Mouse (Mus musculus): ENCODE data around the gene Cpa2.

Cpa2 gene

GRCm38 (mm10) chr6:30541009-30541799, at the start of gene Cpa2:
Gene Cpa2, plus strand, starts transcription at chr6:30541582.
- no peak for DNase-seq (ENCODE audit: low spot score in 2 of 2)

GRCm38 (mm10) chr6:30499049-30499448, 42.3 kb upstream of the Cpa2 start:
- no peak for DNase-seq (ENCODE audit: low spot score in 2 of 2)

GRCm38 (mm10) chr6:30508824-30509223, 32.6 kb upstream of the Cpa2 start:
- no peak for DNase-seq (ENCODE audit: low spot score in 2 of 2)

GRCm38 (mm10) chr6:30509265-30510239, 31.8 kb upstream of the Cpa2 start, which contains the start of the genes Tmem209 and Ssmem1:
Gene Tmem209, minus strand, starts transcription at chr6:30509783.
Gene Ssmem1, plus strand, starts transcription at chr6:30509849.
- DNase-seq (ENCODE audit: low spot score in 2 of 2): peak; percentile 95 to 99

GRCm38 (mm10) chr6:30510291-30510690, 31.1 kb upstream of the Cpa2 start:
- DNase-seq (ENCODE audit: low spot score in 2 of 2): peak in 1 of 2 experiments; percentile 6

- DNase-seq (ENCODE audit: low spot score in 2 of 2): no peak
These were observed 27.1 kb upstream of the Cpa2 start for GRCm38 (mm10) chr6:30514242-30514641.

- no peak for DNase-seq (ENCODE audit: low spot score in 2 of 2)
These were observed 21.0 kb upstream of the Cpa2 start for GRCm38 (mm10) chr6:30520400-30520799.

- no peak for DNase-seq (ENCODE audit: low spot score in 2 of 2)
These were observed 15.7 kb upstream of the Cpa2 start for GRCm38 (mm10) chr6:30525456-30526332.

- DNase-seq (ENCODE audit: low spot score in 2 of 2): no peak
These were observed 14.5 kb upstream of the Cpa2 start for GRCm38 (mm10) chr6:30526586-30527515.

GRCm38 (mm10) chr6:30528800-30529199, 12.6 kb upstream of the Cpa2 start:
- DNase-seq (ENCODE audit: low spot score in 2 of 2): no peak

- DNase-seq (ENCODE audit: low spot score in 2 of 2): no peak
These were observed 6.0 kb upstream of the Cpa2 start for GRCm38 (mm10) chr6:30535340-30535739.

GRCm38 (mm10) chr6:30538240-30538639, 3.1 kb upstream of the Cpa2 start:
- DNase-seq (ENCODE audit: low spot score in 2 of 2): no peak

GRCm38 (mm10) chr6:30538800-30539199, 2.6 kb upstream of the Cpa2 start:
- no peak for DNase-seq (ENCODE audit: low spot score in 2 of 2)

GRCm38 (mm10) chr6:30542277-30542676, 895 bp downstream of the Cpa2 start:
- no peak for DNase-seq (ENCODE audit: low spot score in 2 of 2)

- DNase-seq (ENCODE audit: low spot score in 2 of 2): no peak
These were observed 1.7 kb downstream of the Cpa2 start for GRCm38 (mm10) chr6:30543077-30543476.

- no peak for DNase-seq (ENCODE audit: low spot score in 2 of 2)
These were observed 2.5 kb downstream of the Cpa2 start for GRCm38 (mm10) chr6:30543851-30544250.

- DNase-seq (ENCODE audit: low spot score in 2 of 2): no peak
These were observed 4.3 kb downstream of the Cpa2 start for GRCm38 (mm10) chr6:30545689-30546088.

GRCm38 (mm10) chr6:30546571-30547273, 5.3 kb downstream of the Cpa2 start:
- DNase-seq (ENCODE audit: low spot score in 2 of 2): no peak

- DNase-seq (ENCODE audit: low spot score in 2 of 2): no peak
These were observed 5.9 kb downstream of the Cpa2 start for GRCm38 (mm10) chr6:30547274-30547645.
